Mouse (Mus musculus): ENCODE results near the gene Paqr6.

DNA sequence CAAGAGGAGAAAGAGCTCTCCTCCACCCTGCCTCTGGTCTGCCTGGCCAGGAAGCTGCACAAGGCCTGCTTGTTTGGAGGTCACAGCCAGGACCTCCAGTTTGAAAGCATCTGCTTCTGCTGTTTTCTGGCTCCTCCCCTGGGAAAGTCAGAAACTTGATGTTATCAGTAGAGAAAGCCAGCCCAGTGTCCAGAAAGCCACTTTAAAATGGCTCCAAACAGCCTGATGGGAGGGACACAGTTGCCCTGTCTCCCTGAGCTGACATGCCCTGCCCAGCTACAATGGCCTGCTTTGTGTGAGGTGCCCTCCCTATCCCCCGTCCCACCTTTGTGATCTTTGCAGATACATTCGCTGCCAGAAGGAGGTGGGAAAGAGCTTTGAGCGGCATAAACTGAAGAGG lies 4.4 kb upstream of the Paqr6 start:
- TF ChIP-seq CTCF (IDR thresholded peaks at IDR 0.05; ENCODE audit: low read depth) (no peak), EP300 (IDR thresholded peaks at IDR 0.05; ENCODE audit: low read depth) (no peak)
